Mouse (Mus musculus) adrenal gland, postnatal 25 days (tissue): ENCODE data around the gene Nfib. TPM values are rescaled to one million over a fixed set of nuclear protein-coding genes. Genes with fewer than 3 reads are reported as not detected.

Experiments used
- DNase-seq: peaks from one replicate; pipeline ENCODE4 v3.0.0; 2021; ENCODE audit warnings: mixed read lengths
- total RNA-seq: library from RNA; stranded (reverse); gene quantifications from 2 replicates; pipeline ENCODE4 v1.2.3, GENCODE M21; 2021

The Nfib gene
- total RNA-seq, 1 experiment from 2014 or later = 134 TPM

- DNase-seq = no peak
Observed at GRCm38 (mm10) chr4:82430802-82431201, 274.7 kb downstream of the Nfib start.

GRCm38 (mm10) chr4:82426224-82426623 is 279.3 kb downstream of the Nfib start:
- no peak for DNase-seq

- no peak for DNase-seq
Observed at GRCm38 (mm10) chr4:82418241-82418640, 287.3 kb downstream of the Nfib start.

GRCm38 (mm10) chr4:82415817-82416216 is 289.7 kb downstream of the Nfib start:
- DNase-seq = no peak

- DNase-seq = no peak
Observed at GRCm38 (mm10) chr4:82412651-82413050, 292.9 kb downstream of the Nfib start.

GRCm38 (mm10) chr4:82411965-82412364 is 293.6 kb downstream of the Nfib start:
- DNase-seq = no peak

GRCm38 (mm10) chr4:82408463-82409404 is 296.8 kb downstream of the Nfib start:
- DNase-seq = no peak

- DNase-seq = no peak
Observed at GRCm38 (mm10) chr4:82406511-82406910, 299.0 kb downstream of the Nfib start.

GRCm38 (mm10) chr4:82405791-82406190 is 299.8 kb downstream of the Nfib start:
- DNase-seq = no peak

- DNase-seq = peak; percentile 73
Observed at GRCm38 (mm10) chr4:82403975-82404651, 301.4 kb downstream of the Nfib start.

- DNase-seq = no peak
Observed at GRCm38 (mm10) chr4:82402666-82403065, 302.9 kb downstream of the Nfib start.

- DNase-seq = no peak
Observed at GRCm38 (mm10) chr4:82401450-82402061, 304.0 kb downstream of the Nfib start.

GRCm38 (mm10) chr4:82400536-82400935 is 305.0 kb downstream of the Nfib start:
- peak; percentile 18 for DNase-seq

- peak; percentile 69 for DNase-seq
Observed at GRCm38 (mm10) chr4:82399406-82400380, 305.9 kb downstream of the Nfib start.

GRCm38 (mm10) chr4:82398282-82398681 is 307.3 kb downstream of the Nfib start:
- no peak for DNase-seq

- no peak for DNase-seq
Observed at GRCm38 (mm10) chr4:82396805-82397204, 308.7 kb downstream of the Nfib start.

GRCm38 (mm10) chr4:82396003-82396402 is 309.5 kb downstream of the Nfib start:
- no peak for DNase-seq

- no peak for DNase-seq
Observed at GRCm38 (mm10) chr4:82394346-82394745, 311.2 kb downstream of the Nfib start.

GRCm38 (mm10) chr4:82393021-82393420 is 312.5 kb downstream of the Nfib start:
- no peak for DNase-seq

- no peak for DNase-seq
Observed at GRCm38 (mm10) chr4:82392496-82392895, 313.1 kb downstream of the Nfib start.

- DNase-seq = no peak
Observed at GRCm38 (mm10) chr4:82391726-82392472, 313.7 kb downstream of the Nfib start.
